ENCODE assay signal across 9 mouse cellular contexts in genomic region chr8:105270101-105270915, GRCm38 (mm10). TPM values are rescaled to one million over a fixed set of nuclear protein-coding genes. Genes with fewer than 3 reads are reported as not detected.
A peak's percentile ranks its signal among the peaks of the same experiment; 100 is the strongest.
DNase-seq lines count a peak whose midpoint lies in the region; ATAC-seq and TF ChIP-seq lines count a peak whose summit lies in the region.
"Had no signal": no experiment of that assay in that cellular context is flagged by ENCODE, and none has a peak within 500 bp of the region (broad histone marks: within the 10 kb centered on the region; RNA-seq: fewer than 3 reads in every experiment).

No protein-coding gene starts in this region.

- peak; percentile 90 for DNase-seq in heart, adult 11 months
- DNase-seq in heart, adult 18-20 months = no peak
- DNase-seq in forebrain, embryonic 14.5 days (ENCODE audit: low spot score) = no peak
- no peak for DNase-seq in embryo, embryonic 10 days (ENCODE audit: low spot score)
- DNase-seq in left cerebral cortex, adult 18-20 months (ENCODE audit: low spot score in 2 of 2) = no peak

- H3K4me2 ChIP-seq in forebrain, embryonic 14.5 days (ENCODE audit: low read length) = peak overlapping the region; percentile 69
- peak overlapping the region; percentile 64 for H3K4me2 ChIP-seq in liver, embryonic 15.5 days

- no peaks in the 10 kb centered on the region for H3K9me3 ChIP-seq in forebrain, embryonic 14.5 days (replicated peaks; ENCODE audit: control insufficient read depth, low read length)
- H3K9me3 ChIP-seq in liver, embryonic 15.5 days (replicated peaks) = no peaks in the 10 kb centered on the region

- H3K79me2 ChIP-seq in C2C12 (ENCODE audit: control insufficient read depth, insufficient read depth) = no peaks in the 10 kb centered on the region

- no peak for TF ChIP-seq CTCF in C2C12 (IDR thresholded peaks at IDR 0.05; ENCODE audit: control insufficient read depth, insufficient read depth, insufficient read length)

- H3K79me3 ChIP-seq in C2C12 (ENCODE audit: low read depth) = no peaks in the 10 kb centered on the region

- no peak for ATAC-seq in forebrain, embryonic 14.5 days
- ATAC-seq in liver, embryonic 15.5 days (ENCODE audit: insufficient read depth) = no peak
- no peak for ATAC-seq in granulocyte monocyte progenitor cell, adult 5-6 weeks (replicated peaks; ENCODE audit: poor library complexity, severe bottlenecking)

- 0 out of 2 replicates have a peak, but pooled peaks cover 3% of the 10 kb centered on the region for H3K4me1 ChIP-seq in forebrain, embryonic 14.5 days (ENCODE audit: control insufficient read depth, insufficient read depth, low read length)
- H3K4me1 ChIP-seq in liver, embryonic 15.5 days (replicated peaks) = peaks cover 35% of the 10 kb centered on the region

- no peak overlapping the region for H3K27ac ChIP-seq in forebrain, embryonic 14.5 days (ENCODE audit: low read depth, low read length)
- H3K27ac ChIP-seq in liver, embryonic 15.5 days (replicated peaks) = no peak overlapping the region

- H3K27me3 ChIP-seq in C2C12 (ENCODE audit: control insufficient read depth, insufficient read depth, insufficient read length) = no peaks in the 10 kb centered on the region
- H3K27me3 ChIP-seq in forebrain, embryonic 14.5 days (replicated peaks; ENCODE audit: control insufficient read depth, insufficient read depth, low read length) = peaks cover 97% of the 10 kb centered on the region
- H3K27me3 ChIP-seq in liver, embryonic 15.5 days = peaks cover 99% of the 10 kb centered on the region
- H3K27me3 ChIP-seq: CH12.LX had no signal

- no peak overlapping the region for H3K9ac ChIP-seq in forebrain, embryonic 14.5 days (ENCODE audit: low read length)
- H3K9ac ChIP-seq in liver, embryonic 15.5 days = no peak overlapping the region

- peak overlapping the region; percentile 18 for H3K4me3 ChIP-seq in C2C12 (ENCODE audit: insufficient read depth, poor library complexity, severe bottlenecking)
- H3K4me3 ChIP-seq in forebrain, embryonic 14.5 days (ENCODE audit: low read depth, low read length) = peak overlapping the region; percentile 45
- peak overlapping the region; percentile 38; the same call in 1 of the 2 replicates for H3K4me3 ChIP-seq in liver, embryonic 15.5 days (replicated peaks)

- H3K36me3 ChIP-seq in C2C12 (ENCODE audit: control insufficient read depth, insufficient read depth) = peaks cover 3% of the 10 kb centered on the region
- H3K36me3 ChIP-seq in forebrain, embryonic 14.5 days (ENCODE audit: control insufficient read depth, insufficient read depth, low read length) = no peaks in the 10 kb centered on the region
- H3K36me3 ChIP-seq in liver, embryonic 15.5 days (replicated peaks) = no peaks in the 10 kb centered on the region

- WGBS in forebrain, embryonic 14.5 days = 2% methylated on average over 39 of the region's 39 CpGs
- WGBS in liver, embryonic 15.5 days (ENCODE audit: insufficient replicate concordance) = 5% methylated on average over 39 of the region's 39 CpGs

- H3ac ChIP-seq in C2C12 (ENCODE audit: control insufficient read depth, insufficient read length, low read depth) = peak overlapping the region; percentile 76

TF ChIP-seq in C2C12, 6 proteins besides CTCF, POLR2A, EP300 and RAD21:
- TF ChIP-seq MYOD1 (IDR thresholded peaks at IDR 0.05; ENCODE audit: control insufficient read depth, insufficient read length, low read depth) (no peak), FOSL1 (IDR thresholded peaks at IDR 0.05; ENCODE audit: insufficient read depth, low read length, poor library complexity, severe bottlenecking) (no peak), MAX (IDR thresholded peaks at IDR 0.05) (no peak), CEBPB (IDR thresholded peaks at IDR 0.05; ENCODE audit: low read depth) (no peak), MYOG (IDR thresholded peaks at IDR 0.05; ENCODE audit: control insufficient read depth, extremely low read depth, insufficient read length) (no peak), USF1 (IDR thresholded peaks at IDR 0.05; ENCODE audit: low read depth) (no peak)

RNA-seq across cellular contexts. Expression of gene Hsf4, which starts 0.7 kb away (rescaled TPM):
- total RNA-seq in heart, adult 18-20 months (2021) = 1 to 10 TPM; 4.6 to 4.7 TPM
- polyA plus RNA-seq in C2C12 (2012; fragmentation: generic; extraction: Trizol) = 3.4 TPM
- polyA plus RNA-seq in forebrain, embryonic 14.5 days (2014; fragmentation: Nextera tagmentation; extraction: Ambion mirVana) = 0.14 and 0.37 TPM in 2 replicates
- not detected in 2 replicates for polyA plus RNA-seq in liver, embryonic 15.5 days (2015; fragmentation: Nextera tagmentation; extraction: Ambion mirVana)
- not detected in 2 replicates for total RNA-seq in granulocyte monocyte progenitor cell, adult 5-6 weeks (2014; fragmentation: Nextera tagmentation)
- total RNA-seq in granulocyte monocyte progenitor cell, adult 5-6 weeks (2017) = not detected in 2 replicates
- 10 to 100 TPM; 25.6 to 26.5 TPM for total RNA-seq in left cerebral cortex, adult 18-20 months (2021)

RNA-seq across cellular contexts. Expression of gene Nol3, which starts 5.6 kb away (rescaled TPM):
- total RNA-seq in heart, adult 18-20 months (2021) = 10 to 100 TPM; 22.1 to 25.7 TPM
- polyA plus RNA-seq in C2C12 (2012; fragmentation: generic; extraction: Trizol) = 9.8 TPM
- 2.9 and 3.0 TPM in 2 replicates for polyA plus RNA-seq in forebrain, embryonic 14.5 days (2014; fragmentation: Nextera tagmentation; extraction: Ambion mirVana)
- polyA plus RNA-seq in liver, embryonic 15.5 days (2015; fragmentation: Nextera tagmentation; extraction: Ambion mirVana) = 0.22 and 0.30 TPM in 2 replicates
- total RNA-seq in granulocyte monocyte progenitor cell, adult 5-6 weeks (2014; fragmentation: Nextera tagmentation) = not detected in 2 replicates
- total RNA-seq in granulocyte monocyte progenitor cell, adult 5-6 weeks (2017) = not detected in 2 replicates
- total RNA-seq in left cerebral cortex, adult 18-20 months (2021) = 10 to 100 TPM in 1 of 2 experiments, 1 to 10 TPM in 1; 9.4 to 10.8 TPM

RNA-seq across cellular contexts. Expression of gene Fbxl8, which starts 5.9 kb away (rescaled TPM):
- total RNA-seq in heart, adult 18-20 months (2021) = 1 to 10 TPM; 2.9 to 3.0 TPM
- polyA plus RNA-seq in C2C12 (2012; fragmentation: generic; extraction: Trizol) = 7.6 TPM
- 0.50 and 0.85 TPM in 2 replicates for polyA plus RNA-seq in forebrain, embryonic 14.5 days (2014; fragmentation: Nextera tagmentation; extraction: Ambion mirVana)
- polyA plus RNA-seq in liver, embryonic 15.5 days (2015; fragmentation: Nextera tagmentation; extraction: Ambion mirVana) = 1.2 and 1.3 TPM in 2 replicates
- 0.21 and 4.4 TPM in 2 replicates for total RNA-seq in granulocyte monocyte progenitor cell, adult 5-6 weeks (2014; fragmentation: Nextera tagmentation)
- total RNA-seq in granulocyte monocyte progenitor cell, adult 5-6 weeks (2017) = 1.7 and 3.6 TPM in 2 replicates
- total RNA-seq in left cerebral cortex, adult 18-20 months (2021) = 1 to 10 TPM; 1.1 to 1.6 TPM

RNA-seq across cellular contexts. Expression of gene Tradd, which starts 5.9 kb away (rescaled TPM):
- 1 to 10 TPM; 4.9 to 5.8 TPM for total RNA-seq in heart, adult 18-20 months (2021)
- polyA plus RNA-seq in C2C12 (2012; fragmentation: generic; extraction: Trizol) = 27.3 TPM
- 14.8 and 21.8 TPM in 2 replicates for polyA plus RNA-seq in forebrain, embryonic 14.5 days (2014; fragmentation: Nextera tagmentation; extraction: Ambion mirVana)
- 14.9 and 15.5 TPM in 2 replicates for polyA plus RNA-seq in liver, embryonic 15.5 days (2015; fragmentation: Nextera tagmentation; extraction: Ambion mirVana)
- total RNA-seq in granulocyte monocyte progenitor cell, adult 5-6 weeks (2014; fragmentation: Nextera tagmentation) = 8.7 and 9.4 TPM in 2 replicates
- 15.8 and 21.0 TPM in 2 replicates for total RNA-seq in granulocyte monocyte progenitor cell, adult 5-6 weeks (2017)
- total RNA-seq in left cerebral cortex, adult 18-20 months (2021) = 1 to 10 TPM; 7.6 to 8.9 TPM

RNA-seq across cellular contexts. Expression of gene B3gnt9, which starts 15.4 kb away (rescaled TPM):
- 1 to 10 TPM; 3.3 TPM for total RNA-seq in heart, adult 18-20 months (2021)
- polyA plus RNA-seq in C2C12 (2012; fragmentation: generic; extraction: Trizol) = 7.6 TPM
- polyA plus RNA-seq in forebrain, embryonic 14.5 days (2014; fragmentation: Nextera tagmentation; extraction: Ambion mirVana) = 3.1 and 4.1 TPM in 2 replicates
- 2.3 and 2.4 TPM in 2 replicates for polyA plus RNA-seq in liver, embryonic 15.5 days (2015; fragmentation: Nextera tagmentation; extraction: Ambion mirVana)
- 0.32 TPM in 1 of 2 replicates, not detected in the other for total RNA-seq in granulocyte monocyte progenitor cell, adult 5-6 weeks (2014; fragmentation: Nextera tagmentation)
- 1.0 TPM in 1 of 2 replicates, not detected in the other for total RNA-seq in granulocyte monocyte progenitor cell, adult 5-6 weeks (2017)
- total RNA-seq in left cerebral cortex, adult 18-20 months (2021) = 1 to 10 TPM; 3.0 to 3.5 TPM

Comparison
In these comparisons a context has a peak if more than half of its experiments do, and no peak if none do; other contexts are left out.
1. RNA of gene Hsf4, which starts 0.7 kb away (total RNA-seq): 25.6 to 26.5 TPM in left cerebral cortex, adult 18-20 months and 4.6 to 4.7 TPM in heart, adult 18-20 months; not detected in granulocyte monocyte progenitor cell, adult 5-6 weeks; every median in the first group is over 4 times any median in the second.
2. RNA of gene Nol3, which starts 5.6 kb away (total RNA-seq): 22.1 to 25.7 TPM in heart, adult 18-20 months and 9.4 to 10.8 TPM in left cerebral cortex, adult 18-20 months; not detected in granulocyte monocyte progenitor cell, adult 5-6 weeks; every median in the first group is over 10 times any median in the second.
3. Peak in every context shown above with its lines, with median percentiles within 50 percentile points of each other: H3K4me3 ChIP-seq.